Mouse (Mus musculus) liver, adult 2 months (tissue): Measurements from ENCODE around the gene Gm10128. TPM values are rescaled to one million over a fixed set of nuclear protein-coding genes. Genes with fewer than 3 reads are reported as not detected.
A peak's percentile ranks its signal among the peaks of the same experiment; 100 is the strongest.
"Not testable (repeated sequence)": the region's sequence is repeated elsewhere in the genome, so short reads cannot be mapped to it uniquely, and the experiment has no call there.

Source experiments
- DNase-seq: peaks from one replicate; pipeline ENCODE4 v3.0.0-alpha.2; 2011; ENCODE audit warnings: low read depth, low spot score; ENCODE audit errors: extremely low read depth
- H3K27ac ChIP-seq: fragments of 200-500 bp; replicated peaks from 2 replicates; pipeline ENCODE4 v1.5.1; 2012; ENCODE audit warnings: low read depth, mild to moderate bottlenecking, control low read depth, inconsistent platforms, low read length; ENCODE audit not compliant: insufficient read depth
- H3K27me3 ChIP-seq: fragments of 200-500 bp; 2 replicates; pipeline ENCODE4 v1.6.1; 2012; ENCODE audit warnings: mild to moderate bottlenecking, moderate library complexity, low read length, inconsistent platforms; ENCODE audit not compliant: control insufficient read depth, insufficient read depth
- H3K36me3 ChIP-seq: fragments of 200-500 bp; 2 replicates; pipeline ENCODE4 v1.6.1; 2012; ENCODE audit warnings: low read length, inconsistent platforms; ENCODE audit not compliant: control insufficient read depth, insufficient read depth
- H3K4me1 ChIP-seq: fragments of 200-500 bp; 2 replicates; pipeline ENCODE4 v1.6.1; 2011; ENCODE audit warnings: low read length; ENCODE audit not compliant: control insufficient read depth, insufficient read depth
- H3K4me3 ChIP-seq: fragments of 200-500 bp; 2 replicates; pipeline ENCODE4 v1.5.1; 2011; ENCODE audit warnings: low read depth, mild to moderate bottlenecking, control low read depth, low read length, moderate library complexity; ENCODE audit not compliant: insufficient read depth
- H3K79me2 ChIP-seq: fragments of 200-500 bp; 2 replicates; pipeline ENCODE4 v1.6.1; 2012; ENCODE audit warnings: inconsistent platforms, mild to moderate bottlenecking, low read length, moderate library complexity; ENCODE audit not compliant: control insufficient read depth, insufficient read depth
- H3K9ac ChIP-seq: fragments of 200-500 bp; 2 replicates; pipeline ENCODE4 v1.6.1; 2012; ENCODE audit warnings: low read depth, mild to moderate bottlenecking, control low read depth, inconsistent platforms, low read length
- WGBS: fragments of 180-500 bp; shearing (Covaris S2); methylation state at CpG from one replicate; pipeline ENCODE4 v1.1.7; 2018; 5-methylcytosine and 5-hydroxymethylcytosine counted together
- polyA plus RNA-seq: library from polyadenylated mRNA; depleted of rRNA; stranded (reverse); fragments of >200 nt; gene quantifications from 2 replicates; pipeline ENCODE4 v1.2.3, GENCODE M21; 2012; rRNA removed
- total RNA-seq: library from RNA; depleted of rRNA; stranded (reverse); fragments of >200 nt; gene quantifications from 2 replicates; pipeline ENCODE4 v1.2.3, GENCODE M21; 2014; rRNA removed

Gene Gm10128
- not detected in 2 replicates for total RNA-seq
- not detected in 2 replicates for polyA plus RNA-seq

- not testable (repeated sequence) for DNase-seq, H3K27me3 ChIP-seq, H3K4me3 ChIP-seq, H3K9ac ChIP-seq, H3K4me1 ChIP-seq, H3K36me3 ChIP-seq, H3K79me2 ChIP-seq, H3K27ac ChIP-seq
- no CpG with 5 or more reads among the region's 2 CpGs for WGBS
Observed at GRCm38 (mm10) chr14:7643872-7644271, at the start of gene Gm10128. Gm10128 (minus strand) TSS chr14:7643972.

- 52% methylated on average over 5 of the region's 5 CpGs for WGBS
- H3K36me3 ChIP-seq, H3K79me2 ChIP-seq, H3K27me3 ChIP-seq, H3K9ac ChIP-seq, DNase-seq, H3K4me3 ChIP-seq, H3K27ac ChIP-seq, H3K4me1 ChIP-seq: not testable (repeated sequence)
Observed at GRCm38 (mm10) chr14:7681170-7681569, 37.4 kb upstream of the Gm10128 start.

- not testable (repeated sequence) for DNase-seq
- WGBS, result 81% methylated on average over 2 of the region's 2 CpGs
Observed at GRCm38 (mm10) chr14:7662491-7662890, 18.7 kb upstream of the Gm10128 start.

GRCm38 (mm10) chr14:7658101-7659074, 14.6 kb upstream of the Gm10128 start:
- not testable (repeated sequence) for H3K9ac ChIP-seq, H3K79me2 ChIP-seq, DNase-seq, H3K27me3 ChIP-seq, H3K27ac ChIP-seq, H3K36me3 ChIP-seq, H3K4me1 ChIP-seq
- H3K4me3 ChIP-seq, result peak overlapping the region; percentile 14; the same call in 1 of the 2 replicates
- 2% methylated on average over 27 of the region's 76 CpGs for WGBS

More at GRCm38 (mm10) chr14:7662491-7662890, 18.7 kb upstream of the Gm10128 start:
- H3K36me3 ChIP-seq, H3K27ac ChIP-seq, H3K9ac ChIP-seq, H3K4me1 ChIP-seq, H3K27me3 ChIP-seq, H3K79me2 ChIP-seq, H3K4me3 ChIP-seq: not testable (repeated sequence)

- DNase-seq, H3K4me1 ChIP-seq, H3K36me3 ChIP-seq, H3K9ac ChIP-seq, H3K27ac ChIP-seq, H3K27me3 ChIP-seq, H3K79me2 ChIP-seq, H3K4me3 ChIP-seq: not testable (repeated sequence)
- 3% methylated on average over 7 of the region's 10 CpGs for WGBS
Observed at GRCm38 (mm10) chr14:7657456-7657855, 13.7 kb upstream of the Gm10128 start.

- H3K79me2 ChIP-seq, H3K9ac ChIP-seq, H3K4me3 ChIP-seq, H3K27me3 ChIP-seq, DNase-seq, H3K27ac ChIP-seq, H3K4me1 ChIP-seq, H3K36me3 ChIP-seq: not testable (repeated sequence)
- no CpG with 5 or more reads among the region's 2 CpGs for WGBS
Observed at GRCm38 (mm10) chr14:7595492-7595891, 48.3 kb downstream of the Gm10128 start, which contains the start of gene Gm10338. Gm10338 (minus strand) TSS chr14:7595592.

Other genes starting within 250 kb of the Gm10128 start
- gene Gm3755, start 193.1 kb downstream of the Gm10128 start, total RNA-seq, result not detected in 2 replicates
- gene Gm3755, start 193.1 kb downstream of the Gm10128 start, polyA plus RNA-seq, result not detected in 2 replicates
- gene Gm3752, start 160.2 kb downstream of the Gm10128 start, total RNA-seq, result not detected in 2 replicates
- gene Gm3752, start 160.2 kb downstream of the Gm10128 start, polyA plus RNA-seq, result not detected in 2 replicates
- 0.09 TPM in 1 of 2 replicates, not detected in the other for gene Gm3558, start 75.4 kb downstream of the Gm10128 start, total RNA-seq
- not detected in 2 replicates for gene Gm3558, start 75.4 kb downstream of the Gm10128 start, polyA plus RNA-seq
- gene Gm10338, start 48.4 kb downstream of the Gm10128 start, total RNA-seq, result not detected in 2 replicates
- gene Gm10338, start 48.4 kb downstream of the Gm10128 start, polyA plus RNA-seq, result not detected in 2 replicates
- gene Gm26661, start 147.6 kb upstream of the Gm10128 start, total RNA-seq, result not detected in 2 replicates
- gene Gm26661, start 147.6 kb upstream of the Gm10128 start, polyA plus RNA-seq, result not detected in 2 replicates
- 27.8 and 34.6 TPM in 2 replicates for gene Flnb, start 174.0 kb upstream of the Gm10128 start, total RNA-seq
- gene Flnb, start 174.0 kb upstream of the Gm10128 start, polyA plus RNA-seq, result 10.6 and 15.9 TPM in 2 replicates